Mouse (Mus musculus) liver, postnatal 0 days (tissue): ENCODE data around the gene Adprhl1. TPM values are rescaled to one million over a fixed set of nuclear protein-coding genes. Genes with fewer than 3 reads are reported as not detected.

ENCODE experiments used
- ATAC-seq: fragments of 200-750 bp; cut with Nextera tagmentation; 2 replicates; pipeline ENCODE4 v1.8.0; 2017; ENCODE audit warnings: mild to moderate bottlenecking, moderate library complexity
- DNase-seq: peaks from one replicate; pipeline ENCODE4 v3.0.0-alpha.2; 2016
- H3K27ac ChIP-seq: fragments of 300-500 bp; sonication (generic); 2 replicates; pipeline ENCODE4 v1.5.1; 2014; ENCODE audit warnings: antibody characterized with exemption, moderate library complexity, mild to moderate bottlenecking, low read depth
- H3K27me3 ChIP-seq: fragments of 300-500 bp; sonication (generic); 2 replicates; pipeline ENCODE4 v1.6.1; 2014; ENCODE audit warnings: low read length, control low read depth, mixed read lengths; ENCODE audit not compliant: insufficient read depth
- H3K36me3 ChIP-seq: fragments of 300-500 bp; sonication (generic); replicated peaks from 2 replicates; pipeline ENCODE4 v1.6.1; 2014; ENCODE audit warnings: mild to moderate bottlenecking, control low read depth, low read length, moderate library complexity, mixed read lengths; ENCODE audit not compliant: insufficient read depth
- H3K4me1 ChIP-seq: fragments of 300-500 bp; sonication (generic); 2 replicates; pipeline ENCODE4 v1.6.1; 2014; ENCODE audit warnings: antibody characterized with exemption, mild to moderate bottlenecking, control low read depth; ENCODE audit not compliant: insufficient read depth
- H3K4me2 ChIP-seq: fragments of 300-500 bp; sonication (generic); 2 replicates; pipeline ENCODE4 v1.6.1; 2014; ENCODE audit warnings: low read depth, mild to moderate bottlenecking, low read length, moderate library complexity, mixed read lengths
- H3K4me3 ChIP-seq: fragments of 300-500 bp; sonication (generic); 2 replicates; pipeline ENCODE4 v1.5.1; 2014; ENCODE audit warnings: low read depth, low read length
- H3K9ac ChIP-seq: fragments of 300-500 bp; sonication (generic); replicated peaks from 2 replicates; pipeline ENCODE4 v1.6.1; 2014; ENCODE audit warnings: mild to moderate bottlenecking, moderate library complexity
- H3K9me3 ChIP-seq: fragments of 300-500 bp; sonication (generic); 2 replicates; pipeline ENCODE4 v1.6.1; 2016; ENCODE audit warnings: mild to moderate bottlenecking, control low read depth, low read length, mixed read lengths
- CTCF ChIP-seq: sonication (generic); IDR thresholded peaks from 2 replicates; pipeline ENCODE4 v1.5.1; 2016; ENCODE audit warnings: antibody characterized with exemption, low read depth
- EP300 ChIP-seq: IDR thresholded peaks from 2 replicates; pipeline ENCODE4 v1.6.1; 2016; ENCODE audit warnings: antibody characterized with exemption, low read depth, mild to moderate bottlenecking
- WGBS: fragments of 180-500 bp; shearing (Covaris S2); extraction: QIAGEN DNeasy Blood & Tissue Kit; methylation state at CpG from one replicate; pipeline ENCODE4 v1.1.7; 2014; ENCODE audit not compliant: insufficient replicate concordance; 5-methylcytosine and 5-hydroxymethylcytosine counted together
- polyA plus RNA-seq: library from polyadenylated mRNA; unstranded; fragments of >200 nt; fragmentation: Nextera tagmentation; extraction: Ambion mirVana; gene quantifications from 2 replicates; pipeline ENCODE4 v1.2.1, GENCODE M21; 2015

Gene Adprhl1
- polyA plus RNA-seq, 1 experiment from 2014 or later: not detected

DNA sequence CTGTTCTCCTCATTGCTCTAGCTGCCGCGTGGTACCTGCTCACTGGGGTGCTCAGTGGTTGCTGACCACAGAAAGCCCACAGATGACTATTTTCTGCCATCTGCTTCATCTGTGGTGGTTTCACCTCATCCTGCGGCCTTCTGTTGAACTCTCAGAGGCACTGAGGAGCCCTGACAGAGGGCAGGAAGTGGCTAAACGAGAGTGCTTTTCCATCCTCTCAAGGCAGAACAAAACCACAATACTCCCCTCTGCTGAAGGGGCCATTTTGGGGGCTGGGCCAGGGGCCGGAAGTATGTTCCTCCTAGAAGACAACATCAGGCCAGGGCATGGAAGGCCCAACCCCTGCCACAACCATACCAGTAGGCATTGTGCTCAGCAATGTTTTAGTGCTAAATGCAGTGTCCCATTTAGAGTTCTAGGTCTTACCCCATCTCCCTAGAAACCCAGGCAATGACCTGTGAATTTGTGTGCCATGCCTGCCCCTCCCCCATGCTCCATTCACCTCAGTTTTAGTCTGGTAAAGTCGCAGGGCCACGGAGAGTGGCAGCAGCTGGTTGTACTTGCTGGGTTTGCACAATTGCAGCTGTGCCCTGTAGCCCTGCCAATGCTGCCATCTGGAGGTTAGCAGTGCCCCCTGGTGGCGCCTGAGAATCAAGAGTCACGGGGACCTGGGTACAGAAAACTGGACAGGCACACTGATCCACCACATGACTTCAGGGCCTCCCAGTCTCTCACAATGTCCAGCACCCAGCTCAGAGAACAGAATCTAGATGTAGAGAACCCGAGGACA lies 40.3 kb downstream of the Adprhl1 start:
- no peak for TF ChIP-seq EP300
- peak; percentile 97 for TF ChIP-seq CTCF
- Histone ChIP-seq H3K4me1 (peaks cover 21% of the 10 kb centered on the region), H3K36me3 (no peaks in the 10 kb centered on the region), H3K27ac (no peak overlapping the region), H3K4me2 (peak overlapping the region; percentile 16; the same call in 1 of the 2 replicates), H3K27me3 (no peaks in the 10 kb centered on the region), H3K9me3 (no peaks in the 10 kb centered on the region), H3K4me3 (no peak overlapping the region), H3K9ac (no peak overlapping the region)
- 10% methylated on average over 10 of the region's 10 CpGs for WGBS
- ATAC-seq (peak; percentile 81), DNase-seq (peak; percentile 92)

GRCm38 (mm10) chr8:13209770-13210169 lies 44.2 kb downstream of the Adprhl1 start:
- DNase-seq: no peak
- WGBS: 77% methylated on average over 1 of the region's 1 CpGs
- no peaks in the 10 kb centered on the region for H3K9me3 ChIP-seq
- TF ChIP-seq EP300 (no peak), CTCF (no peak)
- no peak overlapping the region for H3K4me3 ChIP-seq
- no peaks in the 10 kb centered on the region for H3K27me3 ChIP-seq
- no peak for ATAC-seq
- no peak overlapping the region for H3K9ac ChIP-seq
- H3K27ac ChIP-seq: no peak overlapping the region
- peaks cover 43% of the 10 kb centered on the region for H3K4me1 ChIP-seq
- no peaks in the 10 kb centered on the region for H3K36me3 ChIP-seq
- H3K4me2 ChIP-seq: no peak overlapping the region

- ATAC-seq (peak; percentile 74), DNase-seq (peak; percentile 47)
- H3K4me1 ChIP-seq: peaks cover 51% of the 10 kb centered on the region
- no peaks in the 10 kb centered on the region for H3K9me3 ChIP-seq
- no peak overlapping the region for H3K9ac ChIP-seq
- H3K27me3 ChIP-seq: no peaks in the 10 kb centered on the region
- peak overlapping the region; percentile 65 for H3K27ac ChIP-seq
- no peak overlapping the region for H3K4me3 ChIP-seq
- 36% methylated on average over 6 of the region's 6 CpGs for WGBS
- TF ChIP-seq CTCF: peak; percentile 51
- no peak for TF ChIP-seq EP300
- 0 out of 2 replicates have a peak overlapping the region, but pooled peaks have one; percentile 4 for H3K4me2 ChIP-seq
- H3K36me3 ChIP-seq: no peaks in the 10 kb centered on the region
Observed at GRCm38 (mm10) chr8:13208627-13209355, 45.2 kb downstream of the Adprhl1 start.

- 48% methylated on average over 5 of the region's 5 CpGs for WGBS
- no peak overlapping the region for H3K4me3 ChIP-seq
- H3K4me2 ChIP-seq: no peak overlapping the region
- H3K4me1 ChIP-seq: peaks cover 57% of the 10 kb centered on the region
- no peak overlapping the region for H3K9ac ChIP-seq
- H3K27ac ChIP-seq: no peak overlapping the region
- ATAC-seq: no peak
- H3K27me3 ChIP-seq: no peaks in the 10 kb centered on the region
- no peaks in the 10 kb centered on the region for H3K9me3 ChIP-seq
- no peak for TF ChIP-seq CTCF
- TF ChIP-seq EP300: no peak
- no peak for DNase-seq
- H3K36me3 ChIP-seq: no peaks in the 10 kb centered on the region
Observed at GRCm38 (mm10) chr8:13206290-13206689, 47.7 kb downstream of the Adprhl1 start.

GRCm38 (mm10) chr8:13205311-13205710 lies 48.7 kb downstream of the Adprhl1 start:
- 0 out of 2 replicates have a peak overlapping the region, but pooled peaks have one; percentile 22 for H3K27ac ChIP-seq
- peaks cover 57% of the 10 kb centered on the region for H3K4me1 ChIP-seq
- H3K4me2 ChIP-seq: no peak overlapping the region

DNA sequence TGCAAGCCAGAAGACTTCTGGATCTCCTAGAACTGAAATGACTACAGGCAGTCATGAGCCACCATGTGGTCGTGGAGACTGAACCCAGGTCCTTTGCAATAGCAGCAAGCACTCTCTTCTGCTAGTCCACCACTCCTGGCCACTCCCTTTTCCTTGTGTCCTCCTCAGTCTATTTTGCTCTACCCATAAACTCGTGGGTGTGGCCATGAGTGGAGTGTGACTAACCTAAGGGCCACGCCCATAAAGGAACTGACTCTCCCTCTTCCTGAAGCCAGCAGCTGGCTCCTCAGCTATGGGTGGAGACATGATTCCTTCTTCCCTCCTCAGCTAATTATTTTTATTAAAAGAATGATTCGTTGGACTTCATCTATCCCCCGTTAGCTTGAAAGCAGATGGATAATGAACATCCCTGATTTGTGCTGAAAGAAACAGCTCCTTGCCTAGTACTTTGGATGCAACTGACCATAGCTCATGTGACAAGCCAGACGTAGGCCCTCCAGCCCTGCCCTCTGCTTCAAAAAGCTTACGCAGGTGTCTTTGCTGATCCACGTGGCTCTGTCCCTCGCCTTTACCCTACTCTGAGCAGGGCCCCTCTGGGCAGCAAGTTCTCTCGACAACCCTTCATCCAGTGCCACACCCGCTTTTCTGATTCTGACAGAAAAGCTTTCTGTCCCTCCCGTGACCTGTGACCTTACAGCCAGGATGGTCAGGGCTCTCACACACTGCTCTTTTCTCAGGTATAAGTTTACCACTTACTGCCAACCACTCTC lies 49.4 kb downstream of the Adprhl1 start:
- Histone ChIP-seq H3K27ac (no peak overlapping the region; the same call in 1 of the 2 replicates), H3K4me2 (peak overlapping the region; percentile 43), H3K4me3 (no peak overlapping the region)

More at GRCm38 (mm10) chr8:13205311-13205710, 48.7 kb downstream of the Adprhl1 start:
- WGBS: 90% methylated on average over 5 of the region's 5 CpGs
- Histone ChIP-seq H3K27me3 (peaks cover 5% of the 10 kb centered on the region; the same call in 1 of the 2 replicates), H3K4me3 (no peak overlapping the region), H3K9me3 (no peaks in the 10 kb centered on the region), H3K9ac (no peak overlapping the region), H3K36me3 (no peaks in the 10 kb centered on the region)
- TF ChIP-seq EP300 (no peak), CTCF (no peak)
- DNase-seq (no peak), ATAC-seq (no peak)

More for the DNA sequence above, 49.4 kb downstream of the Adprhl1 start:
- 53% methylated on average over 12 of the region's 12 CpGs for WGBS
- DNase-seq: no peak
- peaks cover 61% of the 10 kb centered on the region for H3K4me1 ChIP-seq
- no peaks in the 10 kb centered on the region for H3K9me3 ChIP-seq
- TF ChIP-seq CTCF (no peak), EP300 (no peak)
- peaks cover 13% of the 10 kb centered on the region for H3K27me3 ChIP-seq
- peak; percentile 24; the same call in 1 of the 2 replicates for ATAC-seq
- no peaks in the 10 kb centered on the region for H3K36me3 ChIP-seq
- H3K9ac ChIP-seq: no peak overlapping the region
